Mouse (Mus musculus): ENCODE measurements at regions not wholly inside any gene's neighbourhood (a gene's known extent, or its start where the extent isn't known, plus 50 kb on each side); places are given as distances from the start of the nearest gene placed in this dataset.

GRCm38 (mm10) chr3:83707278-83707677 lies 58.8 kb upstream of the Sfrp2 start:
- no peak for TF ChIP-seq CTCF (IDR thresholded peaks at IDR 0.05; ENCODE audit: borderline replicate concordance, insufficient read depth, low read length)
- no peak for TF ChIP-seq POLR2A (IDR thresholded peaks at IDR 0.05; ENCODE audit: low read depth, low read length)
